In the genomic region with DNA sequence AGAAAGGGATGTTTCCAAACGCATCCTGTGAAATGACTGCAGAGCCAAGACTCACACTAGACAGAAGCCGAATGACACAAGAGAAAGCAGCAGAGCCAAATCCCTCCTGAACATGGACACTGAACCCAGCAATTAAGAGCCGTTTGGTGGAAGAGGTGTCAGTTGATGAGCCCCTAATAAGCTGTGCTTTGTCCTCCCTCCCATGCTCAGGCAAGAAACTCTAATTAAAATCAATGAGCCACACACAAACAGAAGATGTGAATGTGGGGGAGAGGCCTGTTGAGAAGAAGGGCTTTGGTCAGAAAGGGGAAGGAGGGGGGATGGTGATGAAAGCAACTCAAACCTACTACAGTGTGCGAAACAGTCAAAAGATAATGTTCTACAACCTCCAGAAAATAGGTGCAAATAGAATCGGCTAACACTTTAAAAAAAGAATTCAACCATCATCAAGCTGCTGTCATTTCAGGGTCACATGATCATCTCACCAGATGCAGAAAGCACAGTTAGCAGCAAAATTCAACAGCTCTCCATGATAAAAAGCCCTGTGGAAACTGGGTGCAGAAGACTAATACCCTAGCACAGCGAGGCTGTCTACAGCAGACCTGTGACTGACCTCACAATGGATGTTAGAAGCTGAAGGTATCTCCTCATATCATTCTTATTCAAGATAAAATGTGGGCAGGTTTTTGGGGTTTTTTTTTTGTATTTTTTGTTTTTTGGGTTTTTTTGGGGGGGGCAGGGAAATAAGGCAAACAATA, we compare ENCODE assay signal across 23 mouse cellular contexts.
A peak's percentile ranks its signal among the peaks of the same experiment; 100 is the strongest.
DNase-seq lines count a peak whose midpoint lies in the region; ATAC-seq lines count a peak whose summit lies in the region.
"Had no signal": no experiment of that assay in that cellular context is flagged by ENCODE, and none has a peak within 500 bp of the region (broad histone marks: within the 10 kb centered on the region; RNA-seq: fewer than 3 reads in every experiment).

No protein-coding gene starts in this region.

- H3K27me3 ChIP-seq in hindbrain, embryonic 15.5 days: no peaks in the 10 kb centered on the region
- no peaks in the 10 kb centered on the region for H3K27me3 ChIP-seq in hindbrain, embryonic 13.5 days
- H3K27me3 ChIP-seq in forebrain, embryonic 11.5 days (ENCODE audit: control insufficient read depth, insufficient read depth, low read length): no peaks in the 10 kb centered on the region
- H3K27me3 ChIP-seq: heart, embryonic 13.5 days; limb, embryonic 13.5 days; neural tube, embryonic 15.5 days had no signal

- H3K4me2 ChIP-seq in hindbrain, embryonic 15.5 days: no peak overlapping the region
- H3K4me2 ChIP-seq in hindbrain, embryonic 13.5 days: no peak overlapping the region
- H3K4me2 ChIP-seq in forebrain, embryonic 11.5 days (ENCODE audit: low read depth, low read length, severe bottlenecking): no peak overlapping the region
- H3K4me2 ChIP-seq: heart, embryonic 13.5 days; limb, embryonic 13.5 days; neural tube, embryonic 15.5 days had no signal

- peak; percentile 45; the same call in 1 of the 2 replicates for ATAC-seq in hindbrain, embryonic 15.5 days (ENCODE audit: low FRiP score, low read depth)
- no peak for ATAC-seq in hindbrain, embryonic 13.5 days (ENCODE audit: low FRiP score)
- ATAC-seq in forebrain, embryonic 11.5 days (replicated peaks; ENCODE audit: low FRiP score): peak; percentile 90
- ATAC-seq: hindbrain, postnatal 0 days had no signal

- WGBS in hindbrain, embryonic 15.5 days: 64% methylated on average over 6 of the region's 6 CpGs
- 67% methylated on average over 6 of the region's 6 CpGs for WGBS in hindbrain, embryonic 13.5 days
- WGBS in forebrain, embryonic 11.5 days: 34% methylated on average over 6 of the region's 6 CpGs

- H3K4me1 ChIP-seq in hindbrain, embryonic 15.5 days (replicated peaks): no peaks in the 10 kb centered on the region
- no peaks in the 10 kb centered on the region for H3K4me1 ChIP-seq in hindbrain, embryonic 13.5 days (replicated peaks)
- no peaks in the 10 kb centered on the region for H3K4me1 ChIP-seq in forebrain, embryonic 11.5 days (replicated peaks; ENCODE audit: control insufficient read depth, insufficient read depth, low read length)
- H3K4me1 ChIP-seq: heart, embryonic 13.5 days had no signal

- no peaks in the 10 kb centered on the region for H3K36me3 ChIP-seq in hindbrain, embryonic 15.5 days
- no peaks in the 10 kb centered on the region for H3K36me3 ChIP-seq in hindbrain, embryonic 13.5 days
- no peaks in the 10 kb centered on the region for H3K36me3 ChIP-seq in forebrain, embryonic 11.5 days (ENCODE audit: control insufficient read depth, insufficient read depth, low read length)
- H3K36me3 ChIP-seq: heart, embryonic 13.5 days; limb, embryonic 13.5 days; midbrain, embryonic 10.5 days; neural tube, embryonic 15.5 days had no signal

- no peaks in the 10 kb centered on the region for H3K9me3 ChIP-seq in hindbrain, embryonic 15.5 days
- H3K9me3 ChIP-seq in hindbrain, embryonic 13.5 days: no peaks in the 10 kb centered on the region
- H3K9me3 ChIP-seq in forebrain, embryonic 11.5 days (ENCODE audit: control insufficient read depth, low read length): no peaks in the 10 kb centered on the region
- H3K9me3 ChIP-seq: heart, embryonic 13.5 days; limb, embryonic 13.5 days; midbrain, embryonic 10.5 days; neural tube, embryonic 15.5 days had no signal

- no peak overlapping the region for H3K4me3 ChIP-seq in hindbrain, embryonic 15.5 days
- no peak overlapping the region for H3K4me3 ChIP-seq in hindbrain, embryonic 13.5 days
- H3K4me3 ChIP-seq in forebrain, embryonic 11.5 days (ENCODE audit: low read depth, low read length): no peak overlapping the region
- H3K4me3 ChIP-seq: heart, embryonic 13.5 days; limb, embryonic 13.5 days; midbrain, embryonic 10.5 days; myocyte; neural tube, embryonic 15.5 days had no signal

- peak; percentile 20 for DNase-seq in lung, postnatal 10 days
- no peak for DNase-seq in lung, postnatal 25 days (ENCODE audit: low spot score)
- DNase-seq in forebrain, embryonic 11.5 days (ENCODE audit: low spot score): peak; percentile 49
- peak; percentile 94 for DNase-seq in retina, postnatal 1 day
- no peak for DNase-seq in thymus, postnatal 4 days
- DNase-seq in adrenal gland, postnatal 4 days (ENCODE audit: low spot score in 2 of 2): no peak
- DNase-seq: adrenal gland, postnatal 10 days; B cell, adult 2 months; cerebellum, adult 9-10 months; heart, postnatal 36 days; kidney, postnatal 10 days; layer of hippocampus, adult 9-11 months; lung, postnatal 4 days; right cerebral cortex, adult 18-20 months had no signal

- no peak overlapping the region for H3K9ac ChIP-seq in hindbrain, embryonic 15.5 days
- no peak overlapping the region for H3K9ac ChIP-seq in hindbrain, embryonic 13.5 days
- no peak overlapping the region for H3K9ac ChIP-seq in forebrain, embryonic 11.5 days (ENCODE audit: low read length)
- H3K9ac ChIP-seq: heart, embryonic 13.5 days; limb, embryonic 13.5 days; liver, embryonic 14.5 days; neural tube, embryonic 15.5 days had no signal

- H3K27ac ChIP-seq in hindbrain, embryonic 15.5 days (replicated peaks): no peak overlapping the region
- no peak overlapping the region for H3K27ac ChIP-seq in hindbrain, embryonic 13.5 days
- no peak overlapping the region for H3K27ac ChIP-seq in forebrain, embryonic 11.5 days (ENCODE audit: low read depth, low read length)
- H3K27ac ChIP-seq: heart, embryonic 13.5 days; hindbrain, postnatal 0 days; limb, embryonic 13.5 days; liver, embryonic 14.5 days; midbrain, embryonic 10.5 days; neural tube, embryonic 15.5 days had no signal

Comparison
In these comparisons a context has a peak if more than half of its experiments do, and no peak if none do; other contexts are left out.
1. DNase-seq: peak in lung, postnatal 10 days (single experiment), forebrain, embryonic 11.5 days (single experiment) and retina, postnatal 1 day (single experiment); none in lung, postnatal 25 days (single experiment), thymus, postnatal 4 days (single experiment) and adrenal gland, postnatal 4 days (0 of 2).